Mouse (Mus musculus) CD4-positive helper T cell, adult 2 months (primary cell): ENCODE results near the gene Tle4.

ENCODE experiments used
- DNase-seq: peaks from one replicate; pipeline ENCODE4 v3.0.0-alpha.2; 2012; ENCODE audit warnings: low read depth, missing footprints, low spot score

Tle4 gene

DNA sequence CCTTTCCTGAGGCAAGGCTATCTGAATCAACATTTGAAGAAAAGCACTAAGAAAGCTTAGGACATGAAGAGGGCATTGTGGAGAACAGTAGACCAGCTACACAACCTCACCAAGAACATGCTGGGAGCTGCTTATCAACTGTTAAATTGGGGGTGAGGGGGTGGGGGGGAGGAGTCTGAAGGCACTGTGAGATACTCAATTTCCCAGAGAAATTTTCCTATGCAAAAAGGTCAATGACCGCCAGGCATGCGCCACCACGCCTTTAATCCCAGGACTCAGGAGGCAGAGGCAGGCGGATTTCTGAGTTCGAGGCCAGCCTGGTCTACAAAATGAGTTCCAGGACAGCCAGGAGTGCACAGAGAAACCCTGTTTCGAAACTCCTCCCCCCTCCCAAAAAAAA lies 65.0 kb downstream of the Tle4 start:
- DNase-seq: no peak

DNA sequence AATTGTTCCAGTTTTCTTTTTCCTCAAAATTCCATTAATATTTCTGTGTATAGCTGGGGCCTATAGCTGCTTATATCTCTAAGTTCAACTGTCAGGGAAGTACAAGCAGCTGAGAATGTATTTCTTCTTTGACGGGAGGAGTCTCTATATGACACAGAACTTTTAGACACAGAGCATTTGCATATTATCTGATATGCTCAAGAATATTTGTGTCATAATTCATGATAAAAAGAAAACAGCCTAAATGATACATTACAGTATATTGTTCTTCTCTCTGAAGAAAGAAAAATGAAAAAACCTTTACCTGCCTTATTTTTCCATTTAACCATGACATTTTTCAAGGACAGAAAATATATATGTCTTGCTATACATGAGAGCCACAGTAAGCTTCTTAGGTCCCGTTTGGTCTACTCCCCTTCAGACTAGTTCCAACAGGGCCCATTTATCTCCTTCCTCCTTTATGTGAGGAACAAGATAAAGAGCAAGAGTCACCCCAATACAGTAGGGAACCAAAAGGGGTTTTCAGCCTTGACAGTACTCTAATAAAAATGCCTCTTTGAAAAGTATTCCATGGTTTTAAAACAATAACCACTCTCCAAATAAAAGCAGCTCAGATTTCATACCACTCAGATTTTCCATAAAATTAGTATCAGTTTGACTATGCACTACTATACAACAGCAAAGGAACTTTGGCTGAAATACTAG lies 77.6 kb downstream of the Tle4 start:
- DNase-seq: no peak

DNA sequence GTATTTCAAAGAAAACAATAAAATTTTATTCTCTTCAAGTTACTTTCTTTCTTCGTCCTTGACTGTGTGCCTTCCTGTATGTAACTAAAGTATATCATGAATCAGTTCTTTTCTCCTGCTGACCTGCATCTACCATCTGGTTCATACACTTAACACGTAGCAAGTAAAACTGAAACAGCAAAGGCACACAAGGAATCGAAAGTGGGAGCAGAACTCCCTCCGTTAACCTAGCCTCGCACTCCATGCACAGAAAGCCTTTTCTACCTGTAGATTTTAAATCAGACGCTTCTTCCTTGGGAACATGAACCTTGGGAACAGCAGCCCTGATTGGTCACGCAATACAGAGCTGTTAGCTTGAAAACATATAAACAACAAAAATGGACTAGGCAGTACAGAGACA lies 78.7 kb downstream of the Tle4 start:
- no peak for DNase-seq

DNA sequence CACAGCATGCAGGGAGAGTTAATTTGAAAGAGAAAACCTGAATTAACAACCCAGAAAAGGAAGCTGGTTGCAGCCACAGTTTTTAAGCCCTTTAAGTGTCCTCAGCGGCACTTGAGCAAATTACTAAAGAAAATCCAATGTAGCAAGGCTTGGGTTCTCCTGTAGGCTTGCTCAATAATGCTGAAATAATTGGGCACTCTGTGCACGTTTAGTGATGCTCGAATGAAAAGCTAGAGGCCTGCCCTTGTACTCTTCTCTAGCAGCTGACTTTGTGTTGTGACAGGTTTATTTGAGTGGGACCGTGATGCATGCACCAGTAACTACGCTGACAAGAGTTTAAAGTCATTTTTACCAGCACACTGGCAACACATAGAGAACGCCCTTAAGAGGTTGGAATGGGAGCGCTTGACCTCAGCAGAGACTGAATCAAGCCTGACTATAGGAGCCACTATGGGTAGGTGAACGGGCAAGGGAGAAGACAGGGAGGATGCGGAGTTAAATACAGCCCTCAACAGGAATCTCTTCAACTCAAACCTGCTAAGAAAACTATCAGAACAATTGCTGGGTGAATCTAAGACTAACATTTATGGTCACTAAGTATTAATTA lies 79.3 kb downstream of the Tle4 start:
- no peak for DNase-seq

DNA sequence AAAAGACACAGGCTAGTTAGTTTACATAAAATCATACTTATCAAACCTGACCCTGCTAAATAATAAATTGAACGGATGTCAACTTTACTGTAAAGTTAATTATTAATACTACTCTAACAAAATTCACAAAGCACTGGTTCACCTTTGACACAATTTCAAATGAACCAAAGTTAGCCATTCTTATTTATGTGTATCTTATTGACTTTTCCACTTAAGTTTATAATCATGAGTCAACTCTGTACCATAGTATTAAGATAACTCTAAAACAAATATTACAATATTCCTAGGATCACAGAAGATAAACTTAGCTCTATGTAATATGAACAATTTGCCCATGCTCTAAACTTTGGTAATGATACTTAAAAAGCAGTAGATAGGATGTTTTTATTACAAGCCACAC lies 81.4 kb downstream of the Tle4 start:
- no peak for DNase-seq

DNA sequence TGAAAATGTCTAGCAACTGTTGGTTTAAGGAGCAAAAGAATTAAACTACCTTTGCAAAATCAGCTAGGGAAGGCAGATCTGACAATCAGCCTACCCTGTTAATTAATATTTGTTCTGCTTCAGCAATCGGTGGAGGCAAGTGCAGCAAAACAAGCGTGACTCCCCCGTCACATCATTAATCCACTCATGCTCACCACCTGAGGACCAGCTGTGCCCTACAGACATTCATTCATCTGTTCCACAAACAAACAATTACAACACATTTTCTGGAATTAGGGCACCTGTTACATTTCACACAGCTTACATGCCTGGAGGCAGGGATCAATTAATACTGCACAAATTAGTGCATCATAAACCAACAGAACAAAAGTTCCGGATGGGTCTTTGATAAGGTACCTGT lies 89.0 kb downstream of the Tle4 start:
- no peak for DNase-seq

DNA sequence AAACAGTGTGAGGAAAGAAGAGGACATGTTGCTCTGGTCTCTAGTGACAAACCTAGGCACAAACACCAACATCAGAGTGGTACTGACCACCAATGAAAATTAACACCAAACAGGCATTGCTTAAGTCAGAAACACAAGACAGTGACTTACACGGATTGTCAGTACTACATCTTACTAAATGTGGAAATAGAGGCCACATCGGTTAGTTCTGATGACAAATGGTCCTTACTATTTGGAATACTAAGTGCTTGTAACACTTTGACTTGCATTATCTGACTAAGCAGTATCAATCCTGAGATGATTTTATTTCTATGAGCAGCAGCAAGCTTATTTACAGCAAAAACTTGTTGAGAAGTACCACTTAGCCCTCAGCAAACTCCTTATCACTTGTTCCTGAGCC lies 89.9 kb downstream of the Tle4 start:
- no peak for DNase-seq

DNA sequence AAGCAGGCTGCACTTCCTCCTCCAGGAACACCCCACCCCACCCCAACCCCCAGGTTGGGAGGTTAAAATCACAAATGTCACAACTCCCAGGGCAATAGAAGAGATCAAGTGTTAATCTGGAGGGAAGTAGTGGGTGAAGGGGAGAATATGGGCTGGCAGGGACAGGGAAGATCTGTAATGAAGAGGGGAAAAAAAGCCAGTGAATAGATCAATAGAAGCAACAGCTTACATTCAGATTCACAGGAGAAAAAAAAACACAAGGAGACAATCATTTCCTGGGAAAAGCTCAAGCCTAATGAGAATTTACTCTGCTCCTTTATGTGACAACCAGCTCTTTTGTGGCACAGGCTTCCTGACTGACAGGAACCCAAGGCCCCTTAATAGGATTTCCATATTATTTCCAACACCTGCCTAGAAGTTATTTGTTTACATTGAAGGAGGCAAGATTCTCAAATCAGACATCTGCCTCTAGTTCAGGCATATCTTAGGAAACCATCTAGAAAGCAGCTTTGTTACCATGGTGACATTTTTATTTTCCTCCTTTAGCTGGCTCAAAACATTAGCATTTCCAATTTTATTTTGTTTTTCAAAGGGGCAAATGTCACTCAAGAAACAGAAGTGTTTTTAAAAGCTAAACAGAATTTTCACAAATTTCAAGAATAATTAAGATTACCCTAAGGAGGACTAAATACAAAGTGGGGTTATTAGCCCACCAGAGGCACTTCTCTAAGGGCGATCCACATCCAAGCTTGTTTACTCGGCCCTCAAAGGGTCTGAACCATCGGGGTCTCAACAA lies 90.8 kb downstream of the Tle4 start:
- DNase-seq: no peak

DNA sequence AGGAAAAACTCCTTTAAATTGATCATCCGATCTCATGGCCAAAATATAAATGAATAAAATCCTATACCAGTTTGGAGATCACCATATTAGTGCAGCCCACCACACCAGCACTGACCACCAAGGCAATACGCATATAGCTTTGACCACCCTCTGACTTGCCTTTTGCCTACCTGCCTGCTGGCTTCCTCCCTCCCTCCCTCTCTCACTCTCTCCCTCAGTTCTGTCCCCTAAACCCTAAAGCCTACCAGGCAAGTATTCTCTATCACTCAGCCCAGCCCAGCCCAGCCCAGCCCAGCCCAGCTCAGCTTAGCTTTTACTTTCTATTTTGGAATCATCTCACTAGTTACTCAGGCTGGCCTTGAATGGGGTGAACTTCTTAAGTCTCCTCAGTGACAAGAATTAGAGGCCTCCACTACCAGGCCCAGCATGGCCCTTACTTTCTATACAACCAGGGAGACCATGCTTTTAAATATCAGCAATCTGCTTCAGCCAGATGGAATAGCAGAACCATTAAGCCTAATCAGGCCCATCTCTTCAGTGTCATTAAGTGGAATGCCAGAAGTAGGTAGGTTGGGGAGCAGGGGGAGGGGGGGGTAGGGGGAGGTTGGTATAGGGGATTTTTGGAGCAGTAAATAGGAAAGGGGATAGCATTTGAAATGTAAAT lies 91.8 kb downstream of the Tle4 start:
- DNase-seq: peak; percentile 9

DNA sequence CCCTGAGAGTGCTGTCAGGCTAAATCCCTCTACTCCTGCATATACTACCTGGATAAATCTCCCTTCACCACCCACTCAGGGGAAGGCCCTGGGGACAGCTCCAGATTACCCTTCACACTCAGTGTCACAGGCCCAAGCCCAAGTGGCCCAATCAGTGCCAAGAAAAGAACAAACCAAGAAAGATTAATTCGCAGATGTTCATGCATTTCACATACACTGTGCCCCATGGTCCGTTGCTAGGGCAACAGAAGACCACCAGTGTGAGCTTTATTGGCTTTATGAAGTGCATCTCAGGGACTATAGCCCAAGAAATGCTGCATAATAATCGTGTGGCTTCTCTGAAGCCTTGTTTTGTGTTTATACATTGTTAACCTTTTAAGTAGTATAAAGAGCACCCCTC lies 92.5 kb downstream of the Tle4 start:
- DNase-seq: no peak

DNA sequence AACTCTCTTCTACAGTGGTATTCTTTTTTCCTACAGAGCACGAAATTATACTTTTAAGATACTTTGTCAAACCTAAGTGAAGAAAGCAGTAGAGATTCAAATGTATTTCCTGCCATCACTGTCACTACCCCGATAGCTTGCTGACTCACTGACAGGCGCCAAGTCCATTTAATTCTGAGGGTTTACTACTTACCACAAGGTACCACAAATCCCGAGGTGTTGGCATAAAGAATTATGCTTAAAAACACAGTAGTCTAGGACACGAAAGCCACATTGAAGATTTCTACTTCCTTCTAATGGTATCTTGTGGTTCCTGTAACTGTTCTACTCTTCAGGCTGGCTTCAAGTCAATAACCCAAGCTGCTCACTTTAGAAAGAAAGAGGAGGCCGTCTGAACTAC lies 94.0 kb downstream of the Tle4 start:
- DNase-seq: peak; percentile 19

DNA sequence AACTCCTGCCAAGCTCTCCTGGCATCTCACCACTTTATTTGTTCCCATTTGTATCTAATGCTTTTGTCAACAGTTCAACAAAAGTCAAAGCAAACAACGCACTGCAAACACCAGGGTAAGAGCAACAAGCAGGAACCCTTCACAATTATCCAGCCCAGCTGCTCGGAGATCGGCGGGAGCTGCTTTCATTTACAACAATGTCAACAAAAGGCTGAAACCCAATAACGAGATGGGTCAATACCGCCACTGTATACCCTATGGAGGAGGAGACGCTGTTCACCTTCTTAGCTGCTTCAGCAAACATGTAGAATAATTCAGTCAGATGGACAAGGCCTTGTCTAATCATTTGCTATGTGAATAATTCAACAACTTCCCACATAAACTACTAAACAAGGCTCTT lies 95.6 kb downstream of the Tle4 start:
- no peak for DNase-seq

DNA sequence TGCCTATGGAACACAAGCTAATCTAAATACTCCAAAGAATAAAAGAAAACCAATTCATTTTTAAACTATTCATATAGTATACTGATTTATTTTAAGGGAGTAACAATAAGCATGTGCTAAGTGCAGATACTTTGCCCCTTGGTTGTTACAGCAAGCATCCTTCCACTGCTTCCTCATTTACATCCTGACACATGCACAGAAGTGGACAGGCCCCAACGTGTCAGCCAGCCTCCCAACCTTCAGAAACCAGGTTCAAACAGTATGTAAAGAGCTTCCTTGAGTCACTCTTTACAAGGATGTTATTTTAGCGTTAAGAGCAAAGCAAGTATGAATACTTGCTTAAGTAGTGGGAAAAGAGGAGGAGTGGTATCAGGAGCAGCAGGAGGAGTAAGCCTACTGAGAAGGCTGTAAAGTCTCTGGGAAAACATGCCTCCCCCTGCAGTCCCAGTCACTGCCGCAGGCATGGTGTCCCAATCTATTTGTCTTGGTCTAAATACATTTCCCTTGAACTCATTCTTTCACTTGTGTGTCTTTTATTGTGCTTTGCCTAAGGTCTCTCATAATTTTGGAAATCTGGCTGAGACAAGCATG lies 97.9 kb downstream of the Tle4 start:
- DNase-seq: no peak

DNA sequence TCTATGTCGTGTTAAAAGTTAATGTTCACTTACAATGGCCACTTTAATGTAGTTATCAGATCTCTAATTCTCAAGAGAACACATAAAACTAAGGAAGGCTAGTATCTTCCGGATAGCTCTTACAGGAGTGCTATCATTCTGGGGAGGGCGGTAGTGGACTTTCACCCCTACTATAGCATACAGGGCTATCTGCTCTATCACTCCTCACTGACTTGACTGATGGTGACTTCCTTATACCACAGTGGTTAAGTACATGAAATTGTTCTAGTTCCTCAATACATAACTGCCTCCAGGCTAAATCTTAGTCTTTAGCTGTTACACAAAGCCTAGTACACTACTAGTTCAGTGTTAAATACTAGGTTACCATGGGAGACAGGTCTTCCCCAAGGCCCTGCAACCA lies 104.8 kb downstream of the Tle4 start:
- DNase-seq: no peak

DNA sequence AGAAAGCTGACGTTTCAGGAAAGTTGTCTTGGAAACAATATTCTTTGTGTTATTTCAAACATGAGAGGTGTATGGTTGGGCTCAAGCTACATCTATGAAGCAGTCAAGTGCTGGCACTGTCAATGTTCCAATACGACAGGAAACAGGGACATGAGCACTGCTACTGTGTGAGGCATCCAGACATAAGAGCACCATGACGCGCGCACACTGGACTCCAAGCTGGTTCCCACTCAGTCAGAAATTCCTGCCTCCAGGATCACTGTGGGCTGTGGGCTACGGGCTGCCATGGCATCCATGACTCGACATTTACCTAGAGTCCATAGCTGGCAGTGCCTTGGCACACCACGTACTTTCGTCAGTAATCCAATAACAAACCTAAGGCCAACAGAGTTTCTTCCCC lies 110.7 kb downstream of the Tle4 start:
- DNase-seq: no peak

DNA sequence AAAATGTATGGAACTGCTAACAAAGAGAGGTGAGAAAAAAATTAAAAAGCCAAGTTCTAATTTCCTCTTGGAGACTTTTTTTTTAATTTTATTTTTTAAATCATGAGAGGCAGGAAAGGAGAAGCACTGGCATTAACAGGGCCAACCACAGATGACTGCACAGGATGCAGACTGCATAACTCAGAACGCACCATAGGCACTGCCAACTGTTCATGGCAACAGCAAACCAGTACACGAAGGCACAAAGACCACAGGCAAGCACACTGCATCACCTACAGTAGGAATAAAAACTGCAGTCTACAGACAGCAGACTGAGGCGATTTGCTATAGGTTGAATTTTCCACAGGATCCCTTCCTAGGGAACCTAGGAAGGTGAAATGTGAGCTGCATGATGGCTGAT lies 112.7 kb downstream of the Tle4 start:
- no peak for DNase-seq

DNA sequence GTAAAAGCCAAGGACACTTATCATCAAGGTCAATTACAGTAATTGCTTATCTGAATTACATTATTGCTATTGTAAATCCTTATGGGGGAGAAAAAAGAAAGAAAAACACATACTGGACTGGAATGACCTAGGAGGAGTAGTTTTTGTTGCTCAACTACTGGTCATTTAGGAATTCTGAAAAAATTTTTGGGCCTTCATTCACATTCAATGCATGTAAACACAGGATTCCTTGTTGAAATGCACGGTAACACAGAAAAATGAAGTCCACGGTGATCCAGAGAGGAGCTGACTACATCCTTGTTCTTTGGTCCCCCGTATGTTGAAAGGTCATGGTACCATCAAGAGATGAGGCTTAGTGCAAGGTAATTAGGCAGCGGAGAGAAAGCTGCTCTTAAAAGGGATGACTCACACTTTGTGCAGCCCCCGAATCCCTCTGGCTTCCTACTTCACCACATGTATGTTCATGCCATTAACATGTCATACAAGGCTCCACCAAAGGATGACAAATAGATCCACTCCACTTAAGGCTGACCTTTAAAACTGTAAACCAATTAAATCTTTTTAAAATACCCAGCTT lies 115.2 kb downstream of the Tle4 start:
- DNase-seq: no peak

DNA sequence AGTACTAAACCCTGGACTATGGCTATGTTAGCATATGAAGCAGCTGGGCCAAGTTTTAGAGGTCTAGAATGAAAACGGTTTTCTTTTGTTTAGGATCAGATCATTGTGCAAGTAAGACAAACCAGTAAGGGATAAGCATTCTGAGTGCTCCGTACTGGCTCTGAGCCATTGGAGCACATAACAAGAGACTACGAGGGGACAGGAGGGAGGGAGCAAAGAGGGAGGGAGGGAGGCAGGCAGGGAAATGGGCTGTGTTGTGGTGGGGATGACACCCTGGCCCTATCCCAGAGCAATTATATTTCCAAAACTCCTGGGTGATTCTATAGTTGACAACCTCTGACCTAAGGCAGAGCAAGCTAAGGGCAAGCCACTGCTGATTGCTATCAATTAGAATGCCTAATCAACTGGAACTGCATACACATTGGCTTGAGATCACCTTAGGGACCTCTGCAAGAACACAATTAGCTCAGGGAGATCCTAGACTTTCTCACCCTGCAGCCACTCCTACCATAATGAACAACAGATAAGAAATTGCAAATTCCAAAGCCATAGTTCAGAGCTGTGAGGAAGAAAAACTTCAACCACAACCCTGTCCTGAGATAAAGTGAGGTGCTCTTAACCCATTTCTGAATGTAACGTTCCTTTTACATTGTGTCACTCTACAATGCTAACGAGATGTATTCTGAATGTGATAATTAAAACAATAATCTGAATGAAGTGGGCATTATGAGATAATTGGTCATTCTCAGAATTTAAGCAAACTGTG lies 115.9 kb downstream of the Tle4 start:
- no peak for DNase-seq

DNA sequence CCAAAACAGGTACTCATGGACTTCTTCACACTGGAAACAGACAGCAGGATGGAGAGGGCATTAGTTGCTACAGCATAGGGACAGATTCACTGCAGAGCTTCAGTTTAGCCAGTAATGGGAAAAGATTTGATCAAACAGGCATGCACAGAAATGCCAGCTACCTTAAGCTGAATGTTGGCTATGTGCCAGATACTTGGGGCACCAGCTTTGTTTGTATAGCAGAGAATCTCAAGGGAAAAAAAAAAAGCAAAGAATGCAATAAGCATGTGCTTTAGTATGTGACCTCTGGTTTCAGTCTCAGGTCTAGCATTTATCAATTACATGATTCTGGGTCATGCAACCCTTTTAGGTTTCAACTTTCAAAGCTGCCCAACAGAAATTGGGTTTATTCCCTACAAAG lies 118.1 kb downstream of the Tle4 start:
- no peak for DNase-seq

DNA sequence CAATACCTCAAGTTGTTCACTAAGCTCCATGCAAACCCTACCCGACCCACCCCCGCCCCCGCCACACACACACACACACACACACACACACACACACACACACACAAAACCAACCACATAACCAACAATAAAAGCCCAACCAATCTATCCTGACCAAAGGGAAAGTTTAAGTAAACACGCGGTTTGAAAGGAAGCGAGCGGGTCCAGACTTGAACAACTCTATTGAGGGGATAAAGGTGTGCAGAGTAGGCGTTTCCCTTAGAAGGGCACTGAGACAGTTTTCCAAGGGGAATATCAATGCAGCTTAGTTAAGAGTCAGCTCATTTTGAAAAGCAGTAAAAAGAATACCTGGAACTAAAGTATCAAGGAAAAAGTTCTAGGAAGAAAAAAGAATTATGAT lies 128.5 kb downstream of the Tle4 start:
- DNase-seq: peak; percentile 34

DNA sequence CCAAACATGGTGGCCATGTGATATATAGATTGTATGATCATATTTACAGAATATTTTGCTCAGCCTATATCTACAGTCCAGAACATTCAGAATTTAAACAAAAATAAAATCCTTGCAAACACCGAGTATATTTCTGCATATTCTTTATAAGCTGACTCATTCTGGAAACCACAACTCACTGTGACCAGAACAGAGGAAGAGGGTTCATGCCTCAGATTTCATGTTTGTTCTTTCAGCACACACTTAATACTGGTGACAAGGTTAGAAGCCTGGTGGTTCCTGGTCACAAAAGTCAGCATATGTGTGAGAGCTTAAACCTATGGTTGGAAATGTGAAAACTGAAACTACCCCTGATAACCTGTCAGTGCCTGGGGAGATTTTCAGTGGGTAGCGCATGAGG lies 129.1 kb downstream of the Tle4 start:
- DNase-seq: peak; percentile 46
